Mouse (Mus musculus): ENCODE results near the gene Bcorl1.
"Not testable (repeated sequence)": the region's sequence is repeated elsewhere in the genome, so short reads cannot be mapped to it uniquely, and the experiment has no call there.

Bcorl1 gene

DNA sequence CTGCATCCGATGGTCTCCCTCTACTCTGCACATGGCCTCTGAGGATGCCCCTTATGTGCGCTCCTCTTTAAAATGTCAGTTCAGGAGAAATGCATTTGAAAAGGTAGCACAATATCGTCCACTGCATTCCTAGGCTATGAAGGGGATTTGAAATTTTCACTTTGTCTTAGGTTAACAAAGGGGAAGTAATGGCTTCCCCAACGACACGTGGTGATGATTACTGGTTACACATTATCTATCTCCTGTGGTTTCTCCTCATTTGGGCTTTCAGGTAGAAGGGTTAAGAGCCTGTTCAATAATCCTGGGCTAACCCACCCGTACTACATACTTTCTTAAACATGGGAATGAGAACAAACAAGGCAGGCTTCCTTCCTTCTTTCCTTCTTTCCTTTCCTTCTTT is 48.2 kb downstream of the Bcorl1 start:
- DNase-seq (ENCODE audit: low read depth, low spot score) = no peak

DNA sequence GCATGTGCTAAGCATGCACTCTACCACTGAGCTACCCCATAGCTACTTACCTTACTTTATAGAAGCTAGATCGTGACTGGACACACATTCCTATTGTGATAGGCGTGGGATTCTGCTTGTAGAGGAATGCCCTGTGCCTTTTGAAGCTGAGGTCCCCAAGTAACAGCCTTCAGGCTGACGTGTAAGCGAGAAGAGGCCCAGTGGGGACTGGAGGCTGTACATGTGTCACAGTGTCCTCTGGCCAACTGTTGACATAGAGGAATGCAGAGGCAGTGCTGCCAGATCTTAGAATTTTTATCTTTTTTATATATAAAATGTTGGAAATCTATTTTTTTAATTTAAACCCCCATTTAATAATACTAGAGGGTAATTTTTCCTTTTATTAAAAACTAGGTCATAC is 58.8 kb downstream of the Bcorl1 start:
- DNase-seq (ENCODE audit: low read depth, low spot score) = no peak

DNA sequence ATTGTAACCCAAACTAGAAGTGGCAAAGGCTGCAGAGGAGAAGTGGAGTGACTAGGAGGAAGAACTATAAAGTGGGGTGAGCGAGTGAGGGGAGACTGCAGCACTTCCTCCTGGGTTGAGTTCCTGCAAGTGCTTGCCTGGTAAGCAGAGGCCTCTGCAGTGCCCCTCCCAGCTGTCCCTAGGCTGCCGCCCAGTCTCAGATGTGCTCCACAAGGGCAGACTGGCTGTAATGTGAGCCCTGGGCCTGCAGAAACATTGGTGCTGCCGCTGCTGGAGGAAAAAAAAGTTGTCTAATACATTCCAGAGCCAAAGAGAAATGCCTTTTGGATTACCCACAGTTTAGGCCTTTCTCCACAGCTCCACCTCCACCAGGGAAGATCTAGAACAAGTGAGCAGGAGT is 64.0 kb downstream of the Bcorl1 start:
- DNase-seq (ENCODE audit: low read depth, low spot score) = peak; percentile 64

DNA sequence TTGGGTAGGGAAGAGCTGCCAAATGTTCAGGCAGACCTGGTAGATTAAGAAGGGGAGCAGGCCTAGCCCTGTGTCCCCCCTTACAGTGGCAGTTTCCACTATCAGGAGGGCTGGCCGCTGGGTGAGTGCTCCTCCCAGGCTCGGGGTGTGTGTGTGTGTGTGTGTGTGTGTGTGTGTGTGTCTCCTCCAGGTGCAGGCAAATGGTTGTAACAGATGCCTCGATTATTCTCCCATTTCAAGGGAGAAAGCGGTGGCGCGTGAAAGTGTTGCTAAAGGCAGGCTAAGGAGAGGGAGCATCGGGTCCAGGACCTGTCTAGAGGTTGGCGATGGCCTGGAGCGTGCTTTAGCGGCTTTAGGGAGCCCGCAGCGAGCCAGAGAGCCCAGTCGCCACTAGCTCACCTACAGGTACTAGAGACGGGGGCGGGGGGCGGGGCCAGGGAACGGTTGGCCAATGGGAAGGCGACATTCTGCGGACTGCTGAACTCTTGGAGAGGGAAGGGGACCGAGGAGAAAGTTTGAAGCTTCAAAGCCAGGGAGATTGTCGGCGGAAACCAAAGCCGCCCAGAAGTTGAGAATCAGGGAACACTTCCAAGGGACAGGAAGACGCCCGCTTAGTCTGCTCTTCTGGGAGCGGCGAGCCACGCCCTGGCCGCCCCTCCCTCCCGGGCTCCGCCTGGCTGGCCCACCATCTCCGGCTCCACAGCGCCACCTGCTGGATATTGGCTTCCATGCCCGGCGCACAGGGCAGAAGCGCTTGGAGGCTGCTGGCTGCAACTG is 68.6 kb downstream of the Bcorl1 start:
- DNase-seq (ENCODE audit: low read depth, low spot score) = peak; percentile 68

DNA sequence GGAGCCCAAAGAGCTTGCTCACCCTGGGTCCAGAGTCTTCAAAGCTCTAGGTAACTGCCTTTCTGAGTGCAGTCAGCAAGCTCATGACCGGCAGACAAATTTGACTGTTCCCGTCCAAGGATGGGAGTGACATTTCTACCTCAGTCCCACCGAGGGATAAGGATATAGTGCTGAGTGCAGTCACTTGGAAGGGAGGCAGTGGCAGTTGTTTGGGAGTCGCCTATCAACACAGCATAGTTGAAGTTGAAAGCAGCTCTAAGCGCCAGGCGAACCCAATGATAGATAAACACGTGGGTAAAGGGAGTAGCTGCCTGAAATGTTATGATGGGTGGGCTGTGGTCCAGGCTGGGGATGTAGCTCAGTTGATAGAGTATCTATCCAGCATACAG is 69.2 kb downstream of the Bcorl1 start:
- no peak for DNase-seq (ENCODE audit: low read depth, low spot score)

DNA sequence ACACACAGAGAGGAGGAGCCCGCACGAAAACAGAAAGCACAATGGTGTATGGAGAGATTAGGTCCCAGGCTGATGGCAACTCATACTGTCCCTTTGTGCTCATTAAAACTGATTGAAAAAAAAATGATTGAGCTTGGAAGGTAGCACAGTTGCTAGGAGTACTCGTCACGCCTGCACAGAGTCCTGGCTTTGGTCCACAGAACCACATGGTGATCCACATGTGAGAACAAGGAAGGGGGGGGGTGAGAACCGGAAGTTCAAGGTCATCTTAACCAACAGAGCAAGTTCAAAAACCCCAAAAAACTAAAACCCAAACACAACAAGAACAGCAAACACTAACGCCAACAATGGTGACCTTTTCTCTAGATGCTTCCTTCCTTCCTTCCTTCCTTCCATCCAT is 71.5 kb downstream of the Bcorl1 start:
- no peak for DNase-seq (ENCODE audit: low read depth, low spot score)

DNA sequence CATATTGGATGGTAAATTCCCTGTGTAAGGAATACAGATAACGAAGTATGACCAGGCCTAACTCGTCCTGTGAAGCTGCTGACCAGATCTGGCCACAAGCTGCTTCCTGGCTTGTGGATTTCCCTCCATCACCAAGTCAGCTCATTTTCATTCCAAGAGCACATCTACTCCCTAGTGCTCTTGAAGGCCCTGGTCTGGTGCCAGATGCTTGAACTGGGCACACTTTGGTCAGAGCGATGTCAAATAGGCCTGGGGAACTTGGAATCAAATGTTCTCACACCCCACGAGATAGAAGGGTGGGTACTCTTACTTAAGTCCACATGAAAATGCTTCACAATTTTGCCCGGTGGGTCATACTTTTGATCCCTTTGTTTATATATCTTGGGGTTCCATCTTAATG is 73.1 kb downstream of the Bcorl1 start:
- DNase-seq (ENCODE audit: low read depth, low spot score) = no peak

DNA sequence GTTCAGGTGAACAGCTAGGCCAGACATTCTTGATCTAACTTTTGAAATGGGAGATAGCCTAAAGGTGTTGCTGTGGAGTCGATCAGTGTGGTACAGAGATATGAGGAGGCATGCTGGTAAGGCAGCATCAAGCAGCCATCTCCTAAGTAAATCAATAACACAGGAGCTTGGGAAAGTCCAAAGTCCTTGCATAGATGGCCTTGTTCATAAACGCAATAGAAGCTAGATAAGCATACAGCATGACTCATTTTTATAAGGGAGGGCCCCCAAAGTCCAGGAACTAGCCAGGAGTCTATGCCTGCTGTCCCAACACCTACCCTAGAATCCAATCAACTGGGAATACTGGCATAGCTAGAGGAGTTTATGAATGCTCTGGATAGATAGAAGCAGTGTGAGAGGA is 77.3 kb downstream of the Bcorl1 start:
- DNase-seq (ENCODE audit: low read depth, low spot score) = no peak

DNA sequence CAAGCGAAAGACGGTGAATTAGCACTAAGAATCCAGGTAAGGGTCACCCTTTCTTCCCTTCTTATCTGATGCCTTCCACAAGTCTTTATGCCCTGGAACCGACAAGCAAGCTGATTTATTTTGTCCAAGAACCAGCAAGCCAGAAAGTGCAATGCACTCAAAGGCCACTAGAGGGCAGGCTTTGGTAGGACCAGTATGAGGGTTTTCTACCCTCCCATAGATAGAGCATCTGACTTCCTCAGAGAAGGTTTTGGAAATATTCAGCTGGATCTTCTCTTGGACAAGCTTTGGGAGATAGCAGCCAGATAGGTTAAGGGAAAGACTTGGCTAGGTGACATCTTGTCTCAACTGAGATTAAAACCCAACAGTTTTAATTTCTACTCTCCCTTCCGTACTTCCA is 81.8 kb downstream of the Bcorl1 start:
- peak; percentile 61 for DNase-seq (ENCODE audit: low read depth, low spot score)

DNA sequence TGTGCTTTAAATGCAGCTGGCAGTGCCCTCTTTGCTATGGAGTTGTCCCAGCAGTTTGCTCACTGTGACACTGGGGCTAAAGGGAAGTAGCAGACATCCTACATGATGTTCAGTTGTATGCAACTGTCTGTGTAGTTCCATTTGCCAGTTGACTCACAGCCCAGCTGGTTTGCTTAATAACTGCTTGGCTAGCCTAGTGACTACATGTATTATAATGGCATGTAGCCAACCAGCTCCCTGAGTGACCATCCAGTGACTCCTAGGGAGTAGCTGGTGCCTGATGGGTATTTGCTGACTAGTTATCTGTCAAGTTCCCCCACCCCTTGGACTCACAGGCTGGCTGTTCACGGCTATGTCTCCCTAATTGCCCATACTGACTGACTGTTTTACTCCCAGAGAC is 82.5 kb downstream of the Bcorl1 start:
- peak; percentile 36 for DNase-seq (ENCODE audit: low read depth, low spot score)

DNA sequence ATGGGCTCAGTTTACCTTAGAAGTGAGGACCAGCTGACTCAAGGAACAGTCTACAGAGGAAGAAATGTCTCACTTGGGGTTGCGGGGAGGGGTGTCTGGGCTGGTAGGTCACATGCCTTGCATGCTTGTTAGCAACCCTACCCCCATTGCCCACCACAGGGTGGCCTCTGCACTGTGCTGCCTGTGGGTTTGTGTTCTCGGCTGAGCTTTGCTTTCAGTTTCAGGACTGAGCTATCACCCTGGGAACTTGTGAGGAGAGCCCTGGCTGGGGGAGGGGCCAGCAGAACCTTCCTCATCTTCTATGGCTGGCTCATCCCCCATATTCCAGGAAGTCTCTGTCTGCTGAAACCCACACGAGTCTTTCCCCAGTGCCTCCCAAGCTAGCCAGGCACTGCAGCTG is 83.4 kb downstream of the Bcorl1 start:
- DNase-seq (ENCODE audit: low read depth, low spot score) = peak; percentile 33

DNA sequence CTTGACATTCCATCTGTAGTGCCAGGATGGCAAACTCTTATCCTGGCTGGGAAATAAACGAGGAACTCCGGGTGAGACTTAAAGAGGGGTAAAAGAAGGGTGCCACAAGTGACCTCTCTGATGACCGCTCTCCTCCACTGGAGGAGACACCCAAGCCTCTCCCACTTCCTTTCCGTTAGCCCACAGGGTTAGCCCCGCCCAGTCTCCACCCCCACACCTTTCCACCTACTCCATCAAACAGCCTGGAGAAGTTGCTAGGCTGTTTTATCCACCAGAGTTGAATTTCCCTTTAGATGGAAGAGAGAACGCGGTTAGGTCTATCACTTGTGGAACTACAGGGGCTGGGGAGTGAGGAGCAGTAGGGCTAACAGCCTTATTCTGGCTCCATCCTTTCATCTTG is 84.1 kb downstream of the Bcorl1 start:
- no peak for DNase-seq (ENCODE audit: low read depth, low spot score)

DNA sequence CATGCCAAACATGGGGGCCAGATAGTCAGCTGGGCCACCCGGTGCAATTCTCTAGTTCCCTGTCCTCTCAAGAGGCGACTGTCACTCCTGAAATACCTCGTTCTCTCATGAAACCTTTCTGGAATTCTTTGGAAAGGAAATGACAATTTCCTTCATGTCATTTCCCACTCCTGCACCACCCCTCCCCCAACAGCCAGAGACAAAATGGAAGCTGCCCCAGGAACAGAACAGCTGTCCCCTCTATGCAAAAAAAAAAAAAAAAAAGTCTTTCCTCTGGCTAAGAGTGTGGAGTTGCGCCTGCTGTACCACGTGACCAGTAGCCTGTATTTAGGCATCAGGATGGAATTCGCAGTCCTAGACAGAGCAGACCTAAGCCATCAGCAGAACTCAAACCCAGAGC is 87.1 kb downstream of the Bcorl1 start:
- DNase-seq (ENCODE audit: low read depth, low spot score) = no peak

DNA sequence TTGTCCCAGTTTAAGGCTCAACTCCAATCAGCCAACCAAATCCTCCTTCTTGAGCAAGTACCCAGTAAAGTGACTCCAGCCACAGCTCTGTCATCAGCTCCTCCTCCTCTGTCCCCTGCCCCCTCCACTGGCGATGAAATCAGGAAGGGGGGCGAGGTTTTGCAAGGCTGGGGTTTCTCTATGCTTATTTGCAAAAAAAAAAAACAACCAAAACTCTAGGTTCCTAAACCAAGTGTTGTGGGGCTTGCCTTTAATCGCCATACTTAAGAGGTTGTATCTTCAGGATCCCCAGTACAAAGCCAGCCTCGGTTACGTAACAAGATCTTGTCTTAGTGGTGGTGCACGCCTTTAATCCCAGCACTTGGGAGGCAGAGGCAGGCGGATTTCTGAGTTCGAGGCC is 87.5 kb downstream of the Bcorl1 start:
- DNase-seq (ENCODE audit: low read depth, low spot score) = no peak

DNA sequence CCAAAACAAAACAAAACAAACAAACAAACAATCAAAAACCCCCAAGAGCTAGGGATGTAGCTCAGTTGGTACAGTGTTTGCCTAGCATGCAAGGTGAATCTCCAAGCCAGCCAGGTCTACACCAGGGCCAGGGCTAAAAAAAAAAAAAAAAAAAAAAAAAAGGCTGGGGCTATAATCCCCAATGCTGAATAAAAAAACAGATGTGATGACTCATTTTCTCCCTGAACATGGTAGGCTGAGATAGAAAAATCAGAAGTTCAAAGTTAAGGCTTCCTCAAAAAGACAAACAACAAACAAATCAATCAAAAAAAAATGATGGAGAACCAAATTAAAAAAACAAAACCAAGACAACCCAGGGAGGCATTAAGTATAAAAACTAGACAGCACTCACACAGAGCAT is 87.9 kb downstream of the Bcorl1 start:
- DNase-seq (ENCODE audit: low read depth, low spot score) = no peak

DNA sequence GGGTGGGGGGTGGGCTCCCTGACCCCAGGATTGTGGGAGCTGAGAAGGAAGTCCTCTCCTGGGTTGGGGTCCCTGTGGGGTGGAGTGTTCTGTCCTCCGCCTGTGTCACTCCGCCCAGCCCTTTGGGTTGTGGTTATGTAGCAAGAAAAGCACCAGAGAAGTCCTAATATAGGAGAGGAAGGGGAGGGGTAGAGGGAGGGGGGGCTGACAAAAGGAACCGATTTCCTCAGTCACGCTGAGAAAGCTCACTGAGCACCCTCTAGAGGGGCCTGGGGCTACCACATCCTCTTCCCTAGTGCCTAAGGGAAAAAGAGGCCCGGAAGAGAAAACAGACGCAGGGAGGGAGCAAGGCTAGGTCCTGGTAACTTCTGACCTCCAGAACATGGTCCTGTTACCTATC is 88.4 kb downstream of the Bcorl1 start:
- DNase-seq (ENCODE audit: low read depth, low spot score) = no peak

DNA sequence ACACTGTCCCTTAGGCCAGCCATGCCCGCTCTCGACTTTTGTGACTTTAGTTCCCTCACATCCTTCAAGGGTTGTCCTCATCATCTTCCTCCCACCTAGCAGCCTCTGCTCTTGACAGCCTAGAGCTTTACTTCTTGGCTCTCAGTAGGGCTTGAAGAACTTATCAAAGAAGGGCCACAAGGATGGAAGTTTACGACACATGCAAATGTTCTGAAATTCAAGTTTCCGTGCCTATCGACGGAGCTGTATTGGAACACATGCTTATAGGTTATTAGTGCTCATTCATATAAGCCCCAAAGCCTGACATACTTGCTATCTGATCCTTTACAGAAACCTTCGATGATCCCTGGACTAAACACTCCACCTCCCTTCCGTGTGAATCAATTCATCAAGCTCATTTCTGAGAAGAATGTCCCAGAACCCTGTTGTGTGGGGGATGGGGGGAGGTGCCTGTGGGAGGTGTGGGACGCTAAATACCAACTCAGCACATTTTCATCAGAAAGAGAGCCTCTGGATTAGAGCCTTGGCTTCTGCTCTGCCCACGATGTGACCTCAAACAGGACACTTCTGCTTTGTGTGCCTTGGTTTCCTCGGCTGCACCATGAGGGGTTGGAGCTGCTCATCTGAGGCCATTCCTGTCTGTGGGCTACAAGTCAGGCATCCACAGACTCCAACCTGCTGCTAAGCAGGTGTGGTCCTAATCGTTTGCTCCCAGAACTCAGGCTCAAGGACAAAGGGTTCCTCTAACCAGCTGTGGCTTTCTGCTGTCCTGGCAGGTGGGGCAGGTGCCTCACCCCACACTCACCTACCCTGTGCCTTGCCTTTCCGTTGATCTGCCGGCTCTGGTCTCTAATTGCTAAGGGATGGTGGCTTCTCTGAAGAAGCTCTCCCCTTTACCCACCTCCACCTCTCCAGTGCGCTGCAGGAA is 91.7 kb downstream of the Bcorl1 start:
- no peak for DNase-seq (ENCODE audit: low read depth, low spot score)

DNA sequence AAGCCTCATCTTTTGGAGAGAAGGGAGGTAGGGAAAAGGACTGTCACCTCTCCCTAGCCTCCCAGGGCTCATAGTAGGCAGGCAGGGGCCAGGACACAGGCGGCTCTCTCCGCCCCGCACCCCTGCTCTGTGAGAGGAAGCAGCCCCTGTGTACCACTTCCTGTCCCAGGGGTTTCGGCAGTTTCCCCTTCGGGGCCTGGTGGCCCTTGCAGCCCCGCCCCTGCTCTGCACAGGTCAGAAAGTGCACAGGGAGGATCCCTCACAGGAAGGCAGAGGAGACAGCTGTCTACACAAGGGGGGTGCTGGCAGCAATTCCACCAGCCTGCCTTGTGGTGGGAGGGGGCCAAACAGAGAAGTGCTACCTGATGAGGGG is 92.4 kb downstream of the Bcorl1 start:
- no peak for DNase-seq (ENCODE audit: low read depth, low spot score)

DNA sequence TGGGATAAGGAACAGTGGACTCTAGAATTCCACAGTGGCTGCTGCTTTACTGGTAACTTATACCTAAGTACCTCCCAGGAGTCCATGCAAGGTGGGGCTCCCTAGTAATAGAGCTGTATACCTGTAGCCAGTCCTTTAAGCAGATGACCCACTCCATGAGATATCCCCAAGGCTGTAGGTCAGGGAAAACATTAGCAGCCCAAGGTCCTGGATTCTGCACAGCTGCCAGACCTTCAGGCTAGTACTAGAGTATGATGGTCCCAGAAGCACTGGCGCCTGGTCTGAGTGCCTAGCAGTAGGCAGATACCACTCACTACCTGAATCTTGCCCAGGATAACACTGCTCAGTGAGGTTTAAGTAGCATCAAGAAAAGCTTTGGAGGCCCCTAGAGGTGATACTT is 93.1 kb downstream of the Bcorl1 start:
- DNase-seq (ENCODE audit: low read depth, low spot score) = no peak

DNA sequence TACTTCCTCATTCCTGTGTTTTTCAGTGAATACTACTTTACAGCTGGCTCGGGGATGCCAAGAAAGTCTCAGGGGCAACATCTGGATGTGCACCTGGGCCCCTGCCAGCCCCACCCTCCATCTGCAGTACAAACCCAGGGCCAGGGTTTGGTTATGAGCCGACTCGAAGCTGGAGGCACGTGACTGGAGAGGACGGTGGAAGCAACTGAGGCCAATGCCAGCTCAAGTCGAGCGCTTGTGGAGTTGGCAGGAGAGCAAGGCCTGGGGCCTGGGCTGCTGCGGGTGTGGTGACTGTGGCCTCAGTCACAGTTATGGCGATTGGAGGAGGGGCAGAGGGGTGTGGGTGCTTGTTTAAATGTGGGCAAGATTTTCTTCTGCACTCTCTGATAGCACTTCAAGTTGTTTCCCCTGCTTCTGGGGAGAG is 94.3 kb downstream of the Bcorl1 start:
- no peak for DNase-seq (ENCODE audit: low read depth, low spot score)

DNA sequence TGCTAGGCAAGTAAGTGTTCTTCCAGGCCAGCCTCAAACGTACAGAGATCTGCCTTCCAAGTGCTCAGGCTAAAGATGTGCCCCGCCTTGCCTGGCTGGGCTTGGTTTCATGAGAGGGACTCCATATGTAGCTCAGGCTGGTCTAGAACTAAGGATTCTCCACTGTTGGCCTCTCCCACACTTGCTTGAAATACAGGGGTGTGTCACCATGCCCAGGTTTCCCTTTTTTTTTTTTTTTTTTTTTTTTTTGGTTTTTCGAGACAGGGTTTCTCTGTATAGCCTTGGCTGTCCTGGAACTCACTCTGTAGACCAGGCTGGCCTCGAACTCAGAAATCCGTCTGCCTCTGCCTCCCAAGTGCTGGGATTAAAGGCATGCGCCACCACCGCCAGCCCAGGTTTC is 94.9 kb downstream of the Bcorl1 start:
- DNase-seq (ENCODE audit: low read depth, low spot score) = not testable (repeated sequence)

DNA sequence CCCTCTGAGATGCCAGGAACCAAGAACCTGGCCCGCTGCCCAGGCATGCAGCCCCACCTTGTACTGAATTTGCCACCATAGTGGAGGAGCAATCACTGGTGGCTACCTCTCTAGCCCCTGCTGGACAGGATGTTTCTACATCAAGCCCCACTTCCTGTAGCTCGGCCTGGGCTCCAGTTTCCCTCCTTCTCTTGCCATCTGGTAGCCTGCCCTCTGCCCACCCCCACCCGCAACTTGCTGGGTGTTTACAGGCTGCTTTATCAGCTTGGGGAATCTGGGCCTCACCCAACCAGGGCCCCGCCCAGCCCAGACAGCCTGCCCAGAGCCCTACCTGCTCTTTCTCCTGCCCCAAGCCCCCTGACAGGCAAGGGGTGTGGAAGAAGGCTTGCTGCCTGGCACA is 97.9 kb downstream of the Bcorl1 start:
- DNase-seq (ENCODE audit: low read depth, low spot score) = no peak

DNA sequence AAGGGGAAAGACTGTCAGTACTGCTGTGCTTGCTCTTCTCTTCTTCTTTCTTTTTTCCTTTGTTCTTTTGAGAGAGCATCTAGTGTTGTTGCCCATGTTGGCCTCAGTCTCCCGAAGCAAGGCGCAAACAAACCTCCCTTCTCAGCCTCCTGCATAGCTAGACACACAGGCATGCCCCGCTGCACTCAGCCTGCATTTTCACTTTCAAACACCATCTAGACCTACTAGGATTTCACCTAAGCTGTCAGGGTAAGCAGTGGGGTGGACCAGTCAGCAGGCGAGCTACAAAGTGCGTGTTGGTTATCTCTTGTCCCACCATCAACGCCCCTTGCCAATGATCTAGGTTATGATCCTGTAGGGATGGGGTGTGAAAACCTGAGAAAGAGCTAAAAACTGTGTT is 100.4 kb downstream of the Bcorl1 start:
- no peak for DNase-seq (ENCODE audit: low read depth, low spot score)

Data from skeletal muscle tissue, adult 2 months (tissue).